Mouse (Mus musculus) cerebellum, postnatal 36 days (tissue): Measurements from ENCODE around the gene Dad1.
"Not testable (repeated sequence)": the region's sequence is repeated elsewhere in the genome, so short reads cannot be mapped to it uniquely, and the experiment has no call there.

Source experiments
- DNase-seq, 2 experiments: peaks; one replicate each; pipeline ENCODE4 v3.0.0; 2021 to 2022; ENCODE audit warnings: mixed read lengths in 2 of 2

Gene Dad1

GRCm38 (mm10) chr14:54244183-54244582 is 9.7 kb downstream of the Dad1 start:
- DNase-seq = no peak

- no peak for DNase-seq
These were observed 13.4 kb downstream of the Dad1 start for GRCm38 (mm10) chr14:54240542-54240941.

- peak; percentile 80 to 82 for DNase-seq
These were observed 14.7 kb downstream of the Dad1 start for GRCm38 (mm10) chr14:54239002-54239736.

- DNase-seq = no peak
These were observed 17.0 kb downstream of the Dad1 start for GRCm38 (mm10) chr14:54236881-54237280.

- DNase-seq = no peak
These were observed 17.9 kb downstream of the Dad1 start for GRCm38 (mm10) chr14:54235825-54236540.

GRCm38 (mm10) chr14:54234231-54235040 is 19.5 kb downstream of the Dad1 start:
- DNase-seq = no peak

- no peak for DNase-seq
These were observed 20.3 kb downstream of the Dad1 start for GRCm38 (mm10) chr14:54233559-54234143.

- DNase-seq = no peak
These were observed 20.9 kb downstream of the Dad1 start for GRCm38 (mm10) chr14:54232811-54233558.

- DNase-seq = no peak
These were observed 21.8 kb downstream of the Dad1 start for GRCm38 (mm10) chr14:54232143-54232542.

GRCm38 (mm10) chr14:54231176-54231956 is 22.5 kb downstream of the Dad1 start:
- DNase-seq = no peak

GRCm38 (mm10) chr14:54230638-54231150 is 23.2 kb downstream of the Dad1 start:
- no peak for DNase-seq

GRCm38 (mm10) chr14:54229849-54230248 is 24.1 kb downstream of the Dad1 start:
- not testable (repeated sequence) for DNase-seq

- DNase-seq = peak in 1 of 2 experiments; percentile 15
These were observed 24.8 kb downstream of the Dad1 start for GRCm38 (mm10) chr14:54228933-54229713.

GRCm38 (mm10) chr14:54228501-54228900 is 25.4 kb downstream of the Dad1 start:
- peak in 1 of 2 experiments; percentile 25 for DNase-seq

- DNase-seq = peak; percentile 68 to 76
These were observed 25.9 kb downstream of the Dad1 start for GRCm38 (mm10) chr14:54227911-54228451.

- DNase-seq = no peak
These were observed 26.7 kb downstream of the Dad1 start for GRCm38 (mm10) chr14:54226911-54227811.

GRCm38 (mm10) chr14:54225725-54226124 is 28.2 kb downstream of the Dad1 start:
- no peak for DNase-seq
